Mouse (Mus musculus) liver, adult 2 months (tissue): ENCODE measurements at regions not wholly inside any gene's neighbourhood (a gene's known extent, or its start where the extent isn't known, plus 50 kb on each side); places are given as distances from the start of the nearest gene placed in this dataset.

Experiments used
- DNase-seq: peaks from one replicate; pipeline ENCODE4 v3.0.0-alpha.2; 2011; ENCODE audit warnings: low read depth, low spot score; ENCODE audit errors: extremely low read depth
- H3K27ac ChIP-seq: fragments of 200-500 bp; replicated peaks from 2 replicates; pipeline ENCODE4 v1.5.1; 2012; ENCODE audit warnings: low read depth, mild to moderate bottlenecking, control low read depth, inconsistent platforms, low read length; ENCODE audit not compliant: insufficient read depth
- H3K27me3 ChIP-seq: fragments of 200-500 bp; 2 replicates; pipeline ENCODE4 v1.6.1; 2012; ENCODE audit warnings: mild to moderate bottlenecking, moderate library complexity, low read length, inconsistent platforms; ENCODE audit not compliant: control insufficient read depth, insufficient read depth
- H3K36me3 ChIP-seq: fragments of 200-500 bp; 2 replicates; pipeline ENCODE4 v1.6.1; 2012; ENCODE audit warnings: low read length, inconsistent platforms; ENCODE audit not compliant: control insufficient read depth, insufficient read depth
- H3K4me1 ChIP-seq: fragments of 200-500 bp; 2 replicates; pipeline ENCODE4 v1.6.1; 2011; ENCODE audit warnings: low read length; ENCODE audit not compliant: control insufficient read depth, insufficient read depth
- H3K4me3 ChIP-seq: fragments of 200-500 bp; 2 replicates; pipeline ENCODE4 v1.5.1; 2011; ENCODE audit warnings: low read depth, mild to moderate bottlenecking, control low read depth, low read length, moderate library complexity; ENCODE audit not compliant: insufficient read depth
- H3K79me2 ChIP-seq: fragments of 200-500 bp; 2 replicates; pipeline ENCODE4 v1.6.1; 2012; ENCODE audit warnings: inconsistent platforms, mild to moderate bottlenecking, low read length, moderate library complexity; ENCODE audit not compliant: control insufficient read depth, insufficient read depth
- H3K9ac ChIP-seq: fragments of 200-500 bp; 2 replicates; pipeline ENCODE4 v1.6.1; 2012; ENCODE audit warnings: low read depth, mild to moderate bottlenecking, control low read depth, inconsistent platforms, low read length
- CTCF ChIP-seq: fragments of 200-500 bp; IDR thresholded peaks from 2 replicates; pipeline ENCODE4 v1.5.1; 2011; ENCODE audit warnings: low read depth, low read length, control low read depth
- POLR2A ChIP-seq: fragments of 200-500 bp; IDR thresholded peaks from 2 replicates; pipeline ENCODE4 v1.6.1; 2011; ENCODE audit warnings: low read length, control low read depth; ENCODE audit not compliant: insufficient read depth; ENCODE audit errors: extremely low read depth
- WGBS: fragments of 180-500 bp; shearing (Covaris S2); methylation state at CpG from one replicate; pipeline ENCODE4 v1.1.7; 2018; 5-methylcytosine and 5-hydroxymethylcytosine counted together

GRCm38 (mm10) chr11:64297825-64298224 lies 137.3 kb upstream of the Hs3st3a1 start:
- no peak overlapping the region for H3K9ac ChIP-seq
- DNase-seq = no peak
- WGBS = 20% methylated on average over 5 of the region's 5 CpGs
- H3K36me3 ChIP-seq = no peaks in the 10 kb centered on the region
- TF ChIP-seq POLR2A (no peak), CTCF (no peak)
- no peak overlapping the region for H3K4me3 ChIP-seq
- H3K27ac ChIP-seq = no peak overlapping the region
- H3K79me2 ChIP-seq = no peaks in the 10 kb centered on the region
- H3K27me3 ChIP-seq = no peaks in the 10 kb centered on the region; the same call in 1 of the 2 replicates
- no peaks in the 10 kb centered on the region for H3K4me1 ChIP-seq

GRCm38 (mm10) chr11:64288236-64288635 lies 146.9 kb upstream of the Hs3st3a1 start:
- Histone ChIP-seq H3K27me3 (no peaks in the 10 kb centered on the region), H3K36me3 (no peaks in the 10 kb centered on the region), H3K9ac (no peak overlapping the region), H3K79me2 (no peaks in the 10 kb centered on the region), H3K27ac (no peak overlapping the region), H3K4me3 (no peak overlapping the region), H3K4me1 (no peaks in the 10 kb centered on the region)
- TF ChIP-seq POLR2A (no peak), CTCF (no peak)
- DNase-seq = no peak
- 91% methylated on average over 3 of the region's 3 CpGs for WGBS

- Histone ChIP-seq H3K4me3 (no peak overlapping the region), H3K27me3 (no peaks in the 10 kb centered on the region), H3K79me2 (no peaks in the 10 kb centered on the region), H3K36me3 (no peaks in the 10 kb centered on the region), H3K27ac (no peak overlapping the region), H3K9ac (no peak overlapping the region), H3K4me1 (no peaks in the 10 kb centered on the region)
- no peak for DNase-seq
- TF ChIP-seq CTCF = no peak
- no peak for TF ChIP-seq POLR2A
These were observed 147.6 kb upstream of the Hs3st3a1 start for GRCm38 (mm10) chr11:64287499-64287898.

GRCm38 (mm10) chr11:64281781-64282180 lies 153.4 kb upstream of the Hs3st3a1 start:
- no peak for DNase-seq
- WGBS = 92% methylated on average over 4 of the region's 4 CpGs

GRCm38 (mm10) chr11:64278259-64279003 lies 156.7 kb upstream of the Hs3st3a1 start:
- Histone ChIP-seq H3K9ac (no peak overlapping the region), H3K27ac (no peak overlapping the region), H3K79me2 (no peaks in the 10 kb centered on the region), H3K27me3 (no peaks in the 10 kb centered on the region), H3K4me3 (no peak overlapping the region), H3K36me3 (no peaks in the 10 kb centered on the region), H3K4me1 (no peaks in the 10 kb centered on the region)
- TF ChIP-seq POLR2A (no peak), CTCF (no peak)
- no peak for DNase-seq
- 68% methylated on average over 12 of the region's 12 CpGs for WGBS

More at GRCm38 (mm10) chr11:64281781-64282180, 153.4 kb upstream of the Hs3st3a1 start:
- no peak overlapping the region for H3K27ac ChIP-seq
- H3K4me1 ChIP-seq = no peaks in the 10 kb centered on the region
- H3K27me3 ChIP-seq = no peaks in the 10 kb centered on the region
- TF ChIP-seq POLR2A = no peak
- TF ChIP-seq CTCF = no peak
- H3K4me3 ChIP-seq = no peak overlapping the region
- no peaks in the 10 kb centered on the region for H3K79me2 ChIP-seq
- no peaks in the 10 kb centered on the region for H3K36me3 ChIP-seq
- no peak overlapping the region for H3K9ac ChIP-seq

- 84% methylated on average over 6 of the region's 6 CpGs for WGBS
These were observed 161.4 kb upstream of the Hs3st3a1 start for GRCm38 (mm10) chr11:64273726-64274125.

More at GRCm38 (mm10) chr11:64273726-64274125, 161.4 kb upstream of the Hs3st3a1 start:
- H3K4me3 ChIP-seq = no peak overlapping the region
- no peaks in the 10 kb centered on the region for H3K79me2 ChIP-seq
- no peaks in the 10 kb centered on the region for H3K36me3 ChIP-seq
- H3K27me3 ChIP-seq = no peaks in the 10 kb centered on the region
- H3K27ac ChIP-seq = no peak overlapping the region
- H3K9ac ChIP-seq = no peak overlapping the region
- H3K4me1 ChIP-seq = no peaks in the 10 kb centered on the region
- peak; percentile 18 for DNase-seq
- no peak for TF ChIP-seq POLR2A
- TF ChIP-seq CTCF = no peak
